Mouse (Mus musculus) heart, postnatal 10 days (tissue): ENCODE data around the gene Rab5b. TPM values are rescaled to one million over a fixed set of nuclear protein-coding genes. Genes with fewer than 3 reads are reported as not detected.
A peak's percentile ranks its signal among the peaks of the same experiment; 100 is the strongest.
"Not testable (repeated sequence)": the region's sequence is repeated elsewhere in the genome, so short reads cannot be mapped to it uniquely, and the experiment has no call there.

Experiments
- DNase-seq, 2 experiments: peaks; one replicate each; pipeline ENCODE4 v3.0.0; 2021
- intact Hi-C: fragments of 180-260 bp; cut with DNase I; formaldehyde crosslinking; loops from one replicate; pipeline ENCODE4 v1.15.1; 2025
- total RNA-seq, 2 experiments: library from RNA; stranded (reverse); gene quantifications; 2 replicates each; pipeline ENCODE4 v1.2.3; 2021

The Rab5b gene
- 10 to 100 TPM; 74.3 to 78.1 TPM for total RNA-seq

DNA sequence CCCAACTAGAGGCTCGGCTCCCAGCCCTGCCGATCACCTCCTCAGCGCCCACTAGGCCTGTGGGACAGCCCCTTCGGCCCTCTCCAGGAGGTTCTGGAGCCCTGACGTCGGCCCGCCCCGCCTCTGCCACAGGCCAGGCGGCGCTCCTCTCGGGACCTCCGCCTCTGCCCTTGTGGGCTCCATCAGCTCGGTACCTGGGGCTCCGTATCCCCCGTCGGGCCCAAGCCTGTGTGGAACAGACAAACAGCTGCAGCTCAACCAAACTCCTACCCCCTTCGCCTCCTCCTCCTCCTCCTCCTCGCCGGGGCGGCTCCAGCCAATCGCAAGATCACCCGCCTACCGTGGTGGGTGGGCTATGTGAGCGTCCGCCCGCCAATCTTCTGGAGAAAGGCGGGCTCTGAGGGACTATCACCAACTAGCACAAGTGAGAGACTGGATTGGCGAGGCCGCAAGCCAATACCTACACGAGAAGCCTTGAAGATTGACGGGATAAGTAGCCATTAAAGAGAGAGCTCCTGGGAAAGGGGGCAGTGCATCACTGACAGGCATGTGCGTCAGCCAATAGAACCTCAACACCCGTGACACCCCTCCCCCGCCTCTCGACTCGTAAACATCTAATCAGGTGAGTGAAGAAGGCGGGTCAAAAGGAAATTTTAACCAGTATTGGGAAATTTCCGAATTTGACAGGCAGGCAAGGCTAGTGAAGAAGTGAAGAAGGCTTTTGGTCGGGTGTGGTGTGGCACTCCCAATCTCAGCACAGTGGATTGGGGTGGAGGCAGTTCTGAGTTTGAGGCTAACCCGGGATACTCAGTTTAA, at the start of gene Rab5b:
TSS of gene Rab5b (minus strand) at position 273 of the 816 bp plus-strand sequence.
- DNase-seq, result peak; percentile 98 to 99
- intact Hi-C loops, result no loop called here

GRCm38 (mm10) chr10:128744680-128745601, 48.9 kb upstream of the Rab5b start, which contains the start of gene Dgka:
Dgka (minus strand) TSS chr10:128744855.
- intact Hi-C loops, result loop anchor here (2.0 kb wide), 1 partner anchor 40 kb away; the partner anchor contains the start of genes Cdk2 and Pmel
- peak; percentile 32 to 50 for DNase-seq

DNA sequence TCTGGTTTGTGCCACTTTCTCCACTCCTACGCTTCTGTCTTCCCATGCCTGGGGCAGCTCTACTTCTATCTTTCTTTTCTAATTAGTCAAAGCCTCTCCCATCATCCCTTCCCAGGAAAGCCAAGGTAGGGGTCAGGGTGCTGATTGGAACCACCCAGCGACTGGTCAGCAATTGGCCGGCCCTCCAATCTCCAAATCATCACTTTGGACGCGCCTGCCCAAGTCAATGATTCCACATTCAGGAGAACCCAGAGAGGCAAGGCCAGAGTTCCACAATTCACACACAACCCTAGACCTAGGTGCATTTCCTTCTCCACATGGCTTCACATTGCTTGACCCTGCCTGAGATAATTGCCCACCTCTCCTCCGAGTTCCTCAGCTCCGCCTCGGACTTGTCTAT, 48.1 kb upstream of the Rab5b start:
- no peak for DNase-seq
- intact Hi-C loops, result loop anchor here (2.0 kb wide), 1 partner anchor 39 kb away; the partner anchor contains the start of genes Cdk2 and Pmel

GRCm38 (mm10) chr10:128743791-128744191, 47.7 kb upstream of the Rab5b start:
- peak; percentile 80 to 82 for DNase-seq
- intact Hi-C loops, result loop anchor here (2.0 kb wide), 1 partner anchor 39 kb away; the partner anchor contains the start of genes Cdk2 and Pmel

- intact Hi-C loops, result no loop called here
- peak in 1 of 2 experiments; percentile 25 for DNase-seq
Observed at GRCm38 (mm10) chr10:128743235-128743634, 47.2 kb upstream of the Rab5b start.

- no peak for DNase-seq
- intact Hi-C loops, result no loop called here
Observed at GRCm38 (mm10) chr10:128742616-128743015, 46.6 kb upstream of the Rab5b start.

DNA sequence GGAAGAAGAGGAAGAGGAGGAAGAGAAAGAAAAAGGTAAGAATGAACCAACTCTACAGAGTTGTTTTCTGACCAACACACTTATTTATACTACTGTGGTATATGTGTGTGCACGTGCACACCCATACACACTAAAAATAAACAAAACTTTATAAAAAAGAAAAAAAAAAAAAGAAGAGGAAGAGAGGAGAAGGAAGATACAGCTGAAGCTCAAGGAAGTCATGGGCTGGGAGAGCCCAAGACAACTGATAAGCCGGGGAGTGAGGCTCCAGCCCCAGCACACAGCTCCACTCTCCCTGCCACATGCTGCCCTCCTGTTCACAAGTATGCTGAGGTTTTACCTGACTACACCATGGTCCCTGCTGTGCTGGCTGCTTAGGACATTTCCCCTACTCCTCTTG, 44.2 kb upstream of the Rab5b start:
- no peak for DNase-seq
- intact Hi-C loops, result no loop called here

GRCm38 (mm10) chr10:128737435-128737834, 41.4 kb upstream of the Rab5b start:
- DNase-seq, result peak in 1 of 2 experiments; percentile 13
- intact Hi-C loops, result loop anchor here (10.0 kb wide), 1 partner anchor 237 kb away; no protein-coding TSS in a partner anchor

DNA sequence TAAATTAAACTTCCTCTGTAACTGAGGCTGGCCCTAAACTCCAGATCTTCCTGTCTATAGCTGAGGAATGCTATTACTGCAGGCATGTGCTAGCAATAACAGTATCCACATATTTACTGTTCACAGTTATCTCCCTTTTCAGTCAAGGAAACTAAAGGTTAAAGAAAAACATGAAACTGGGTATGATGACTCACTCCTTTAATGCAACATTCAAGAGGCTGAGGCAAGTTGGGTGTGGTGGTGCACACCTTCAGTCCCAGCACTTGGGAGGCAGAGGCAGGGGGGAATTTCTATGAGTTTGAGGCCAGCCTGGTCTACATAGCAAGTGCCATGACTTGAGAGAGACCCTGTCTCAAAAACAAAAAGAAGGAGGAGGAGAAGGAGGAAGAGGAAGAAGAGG, 35.9 kb upstream of the Rab5b start:
- DNase-seq, result no peak

GRCm38 (mm10) chr10:128731002-128731433, 35.0 kb upstream of the Rab5b start:
- peak; percentile 75 to 89 for DNase-seq
- intact Hi-C loops, result loop anchor here (2.0 to 10.0 kb wide), 2 partner anchors 164 to 244 kb away; no protein-coding TSS in a partner anchor

More for the DNA sequence above, 35.9 kb upstream of the Rab5b start:
- intact Hi-C loops, result loop anchor here (2.0 to 10.0 kb wide), 2 partner anchors 163 to 243 kb away; no protein-coding TSS in a partner anchor

DNA sequence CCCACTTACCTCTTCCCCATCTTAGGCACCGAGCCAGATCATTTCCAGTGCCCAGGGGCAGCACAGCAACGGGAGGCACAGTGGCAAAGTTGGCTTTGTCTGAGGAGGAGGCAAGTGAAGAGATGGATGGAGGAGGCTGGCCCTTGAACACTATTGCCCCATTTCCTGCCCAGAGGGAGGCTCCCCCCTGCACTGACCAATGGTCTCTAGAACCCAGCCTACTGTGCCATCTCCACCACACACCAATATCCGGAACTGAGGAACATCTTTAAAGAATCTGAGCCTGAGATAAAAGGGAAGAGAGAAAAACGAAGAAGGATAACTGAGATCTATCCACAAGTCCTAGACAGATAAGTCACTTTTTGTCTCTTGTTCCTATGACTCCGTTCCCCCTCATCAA, 32.0 kb upstream of the Rab5b start:
- intact Hi-C loops, result no loop called here
- DNase-seq, result no peak

GRCm38 (mm10) chr10:128725466-128725865, 29.4 kb upstream of the Rab5b start:
- DNase-seq, intact Hi-C loops: not testable (repeated sequence)

- intact Hi-C loops, result no loop called here
- no peak for DNase-seq
Observed at GRCm38 (mm10) chr10:128715559-128716537, 19.8 kb upstream of the Rab5b start.

DNA sequence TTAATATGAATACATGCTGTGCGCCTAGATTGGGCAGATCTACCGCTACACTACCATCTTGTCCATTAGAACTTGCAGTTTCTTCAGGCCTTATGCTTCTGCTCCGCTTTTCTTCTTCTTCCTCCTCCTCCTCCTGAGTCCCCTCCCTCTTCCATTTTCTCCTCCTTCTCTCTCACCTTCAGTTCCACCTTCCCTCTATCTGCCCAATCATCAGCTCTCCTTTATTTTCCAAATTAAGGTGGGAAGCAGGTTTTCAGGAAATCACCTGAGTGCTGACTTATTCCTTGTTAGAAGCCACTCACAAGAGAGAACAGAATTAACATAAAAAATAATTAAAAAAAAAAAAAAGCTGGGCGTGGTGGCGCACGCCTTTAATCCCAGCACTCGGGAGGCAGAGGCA, 15.3 kb upstream of the Rab5b start:
- intact Hi-C loops, DNase-seq: not testable (repeated sequence)

GRCm38 (mm10) chr10:128705317-128705693, 9.2 kb upstream of the Rab5b start:
- DNase-seq, result peak in 1 of 2 experiments; percentile 28
- intact Hi-C loops, result loop anchor here (2.0 kb wide), 1 partner anchor 39 kb away; the partner anchor contains the start of gene Dgka

DNA sequence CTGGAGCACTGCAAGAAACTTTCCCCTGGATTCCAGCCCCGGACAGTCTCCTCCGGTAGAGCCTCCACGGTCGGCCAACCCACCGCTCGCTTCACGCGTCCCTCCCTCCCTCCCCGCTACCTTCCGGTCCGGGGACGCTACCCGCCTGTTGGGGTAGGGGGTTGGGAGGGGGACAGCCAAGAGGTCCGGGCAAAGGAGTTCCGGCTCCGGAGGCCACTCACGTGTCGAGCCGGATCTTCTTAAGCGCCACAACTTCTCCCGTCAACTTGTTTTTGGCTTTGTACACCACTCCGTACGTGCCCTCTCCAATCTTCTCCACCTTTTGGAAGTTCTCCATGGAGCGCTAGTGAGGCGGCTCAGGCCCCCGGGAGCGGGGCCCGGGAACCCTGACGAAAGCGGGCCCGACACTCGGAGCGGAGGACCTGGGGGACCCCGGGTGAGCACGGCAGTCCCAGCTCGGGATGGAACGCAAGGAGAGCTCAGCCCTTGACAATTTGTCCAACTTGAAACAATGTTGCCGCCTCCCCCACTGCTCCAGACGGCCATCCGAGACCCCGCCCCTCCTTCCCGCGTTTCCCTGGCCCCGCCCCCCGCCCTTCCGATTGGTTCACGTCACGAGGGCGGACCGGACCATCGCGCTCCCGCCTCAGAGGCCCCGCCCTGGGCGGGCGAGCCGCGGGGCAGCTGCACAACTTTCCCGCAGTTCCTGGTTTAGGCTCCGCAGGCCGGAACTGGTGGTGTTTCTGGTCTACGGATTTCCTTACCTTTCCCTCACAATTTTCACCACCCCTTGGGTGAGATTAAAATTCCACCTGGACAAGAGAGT, 8.6 kb upstream of the Rab5b start, which contains the start of gene Cdk2:
TSS of gene Cdk2 (minus strand) at position 541 of the 826 bp plus-strand sequence.
- intact Hi-C loops, result loop anchor here (2.0 kb wide), 1 partner anchor 40 kb away; the partner anchor contains the start of gene Dgka
- DNase-seq, result peak; percentile 94

DNA sequence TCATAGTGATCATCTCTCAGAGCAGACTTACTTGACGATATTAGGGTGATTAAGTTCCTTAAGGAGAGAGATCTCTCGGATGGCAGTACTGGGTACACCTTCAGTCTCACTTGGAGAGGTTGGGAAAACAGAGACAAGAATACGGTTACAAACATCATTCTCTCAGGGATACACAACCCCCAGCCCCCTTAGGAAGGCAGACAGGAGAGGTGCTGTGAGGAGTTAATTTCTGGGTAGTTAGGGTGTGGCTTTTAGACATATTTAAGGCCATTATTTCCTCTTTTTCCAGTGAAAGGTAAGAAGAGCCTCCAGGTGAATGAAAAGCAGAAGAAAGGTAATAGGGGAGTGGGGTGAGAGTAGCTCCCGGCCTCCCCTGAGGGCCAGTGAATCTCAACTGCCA, 7.8 kb upstream of the Rab5b start, which contains the start of gene Pmel:
TSS of gene Pmel (plus strand) at position 301 of the 400 bp plus-strand sequence.
- no peak for DNase-seq
- intact Hi-C loops, result loop anchor here (2.0 kb wide), 1 partner anchor 41 kb away; the partner anchor contains the start of gene Dgka

DNA sequence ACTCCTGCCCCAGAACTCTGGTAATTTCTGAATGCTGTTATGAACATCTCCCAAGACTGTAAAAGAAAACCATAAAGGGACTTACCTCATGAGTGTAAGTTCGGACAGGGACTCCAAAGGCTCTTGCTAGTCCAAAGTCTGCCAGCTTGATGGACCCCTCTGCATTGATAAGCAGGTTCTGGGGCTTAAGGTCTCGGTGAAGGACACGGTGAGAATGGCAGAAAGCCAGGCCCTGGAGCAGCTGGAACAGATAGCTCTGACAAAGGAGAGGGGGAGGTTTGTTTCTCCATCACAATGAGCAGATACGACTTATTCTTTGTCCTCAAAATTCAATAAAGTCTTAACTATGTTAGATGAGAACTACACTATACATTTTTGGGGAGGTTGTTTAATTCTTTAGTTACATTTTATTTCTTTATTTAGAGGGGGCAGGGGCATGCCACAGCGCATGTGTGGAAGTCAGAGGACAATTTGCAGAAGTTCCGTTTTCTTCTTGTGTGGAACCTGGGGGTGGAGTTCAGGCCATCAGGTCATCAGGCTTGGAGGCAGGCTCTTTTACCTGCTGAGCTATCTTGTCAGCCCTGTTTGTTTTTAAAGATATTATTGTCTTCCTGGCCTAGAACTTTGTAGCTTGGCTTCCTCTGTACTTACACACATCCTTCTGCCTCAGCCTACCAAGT, 6.4 kb upstream of the Rab5b start:
- DNase-seq, result no peak
- intact Hi-C loops, result no loop called here
